Mouse (Mus musculus) Patski (cell line): Measurements from ENCODE around the gene Pi16. TPM values are rescaled to one million over a fixed set of nuclear protein-coding genes. Genes with fewer than 3 reads are reported as not detected.

Experiments used
- ATAC-seq: fragments of 100-300 bp; one replicate; pipeline ENCODE4 v1.8.0; 2021
- CTCF ChIA-PET: fragments of 350-600 bp; sonication (Branson Sonifier 250); formaldehyde crosslinking; loops from one replicate; lab custom pipeline; 2022; ENCODE audit warnings: inconsistent platforms; lab: Charles Lee
- POLR2A ChIA-PET: fragments of 350-600 bp; sonication (Branson Sonifier 250); formaldehyde crosslinking; loops from one replicate; lab custom pipeline; 2022; ENCODE audit warnings: antibody characterized with exemption, inconsistent platforms; lab: Charles Lee
- DNase-seq: peaks from one replicate; pipeline ENCODE4 v3.0.0-alpha.2; 2011; ENCODE audit warnings: low read depth, low spot score
- H3K27me3 ChIP-seq: fragments of 371-371 bp; one replicate; pipeline ENCODE4 v1.5.1; 2021
- CTCF ChIP-seq: fragments of 100-300 bp; IDR thresholded peaks from one replicate; pipeline ENCODE4 v1.5.1; 2021
- in situ Hi-C: fragments of 300-500 bp; cut with MboI; formaldehyde crosslinking; loops from 3 replicates; pipeline ENCODE4 v1.11.1; 2018; ENCODE audit warnings: low pct_unique_long_range_greater_than_20kb, mixed read lengths
- polyA plus RNA-seq: library from polyadenylated mRNA; unstranded; gene quantifications from one replicate; pipeline ENCODE4 v1.2.3, GENCODE M21; 2021

Gene Pi16
- polyA plus RNA-seq, 1 experiment from 2014 or later = not detected

DNA sequence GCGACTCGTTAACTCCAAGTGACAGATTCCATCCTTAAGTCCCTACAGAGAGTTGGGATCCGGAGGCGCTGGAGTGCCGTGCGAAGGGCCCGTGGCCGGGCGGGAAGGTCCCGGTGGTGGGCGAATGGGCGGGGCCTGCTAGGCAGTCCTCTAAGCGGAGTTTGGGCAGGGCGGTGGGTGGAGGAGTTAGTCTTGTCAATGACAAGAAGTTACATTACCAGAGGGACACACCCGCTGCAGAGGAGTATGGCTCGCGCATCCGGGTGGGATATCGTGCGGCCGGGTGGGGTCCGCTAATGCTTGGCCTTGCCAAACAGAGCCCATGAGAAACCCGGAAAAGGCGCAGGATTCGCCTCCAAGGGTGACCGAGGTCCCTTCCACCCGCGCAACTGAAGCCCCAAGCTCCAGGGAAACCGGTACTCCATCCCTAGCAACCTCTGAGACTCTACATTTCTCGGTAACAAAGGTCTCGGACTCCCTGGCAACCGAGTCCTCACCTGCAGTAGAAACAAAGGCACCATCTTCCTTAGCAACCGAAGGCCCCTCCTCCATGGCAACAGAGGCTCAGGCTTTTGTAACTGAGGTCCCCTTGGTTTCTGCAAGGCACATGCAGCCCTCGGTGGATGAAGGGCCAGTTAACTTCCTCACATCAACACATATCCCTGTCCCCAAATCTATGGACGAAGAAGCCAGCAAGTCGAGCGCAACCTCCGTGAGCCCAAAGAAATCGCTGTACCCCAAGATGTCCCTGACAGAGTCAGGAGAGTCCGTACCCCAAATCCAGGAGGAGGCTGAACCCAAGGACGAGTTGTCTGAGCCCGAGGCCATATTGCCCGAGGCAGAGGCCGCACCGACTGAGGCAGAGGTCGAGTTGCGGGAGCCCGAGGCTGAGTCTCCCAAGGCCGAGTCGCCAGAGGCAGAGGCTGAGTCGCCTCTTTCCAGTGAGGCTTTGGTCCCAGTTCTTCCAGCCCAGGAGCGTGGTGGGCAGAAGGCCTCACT is 9.3 kb downstream of the Pi16 start:
- ChIA-PET CTCF (interaction anchor here (1.0 kb wide), 1 partner anchor 21 kb away, joined by 3 read pairs; no protein-coding TSS in a partner anchor), POLR2A (no interaction called here)
- TF ChIP-seq CTCF = no peak

DNA sequence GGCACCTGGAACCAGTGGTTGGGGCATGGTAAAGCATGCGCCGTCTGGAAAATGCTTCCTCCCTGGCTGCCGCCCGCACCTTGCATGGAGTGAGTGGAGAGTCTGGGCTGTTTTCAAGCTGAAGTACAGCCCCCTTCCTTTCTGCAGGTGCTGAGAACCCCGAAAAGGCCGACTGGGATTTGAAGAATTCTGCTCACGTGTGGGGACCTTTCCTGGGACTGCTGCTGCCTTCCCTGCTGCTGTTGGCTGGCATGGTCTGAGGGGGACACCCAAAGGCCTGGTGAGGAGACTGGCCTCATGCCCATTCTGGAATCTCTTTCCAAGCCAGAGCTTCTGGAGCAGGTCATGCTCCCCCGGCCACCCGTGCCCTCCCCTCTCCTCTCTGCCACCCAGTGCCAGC is 10.2 kb downstream of the Pi16 start:
- ATAC-seq (no peak), DNase-seq (no peak)
- H3K27me3 ChIP-seq = no peaks in the 10 kb centered on the region
- ChIA-PET CTCF (interaction anchor here (0.8 to 1.3 kb wide), 3 partner anchors 12 to 59 kb away, joined by 3 read pairs; partner anchors contain the start of gene BC004004), POLR2A (no interaction called here)
- in situ Hi-C loops = no loop called here
- no peak for TF ChIP-seq CTCF

More for the DNA sequence above, 9.3 kb downstream of the Pi16 start:
- ATAC-seq (no peak), DNase-seq (no peak)
- in situ Hi-C loops = no loop called here
- H3K27me3 ChIP-seq = no peaks in the 10 kb centered on the region

DNA sequence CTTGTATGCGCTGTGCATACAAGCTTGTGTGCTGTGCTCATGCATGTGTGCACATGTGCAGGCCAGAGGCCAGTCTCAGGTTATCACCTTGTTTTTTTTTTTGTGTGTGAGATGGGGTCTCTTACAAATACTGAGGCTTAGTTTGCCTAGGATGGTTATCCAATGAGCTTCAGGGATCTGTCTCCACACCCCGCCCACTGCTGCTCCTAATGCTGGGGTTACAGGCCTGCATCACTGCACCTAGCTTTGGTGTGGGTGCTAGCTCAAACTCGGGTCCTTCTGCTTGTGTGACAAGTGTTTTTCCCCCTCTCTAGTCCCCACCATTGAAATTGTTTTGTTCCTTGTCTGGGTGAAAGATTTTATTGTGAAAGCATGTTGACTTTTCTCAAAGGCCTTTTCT is 12.7 kb downstream of the Pi16 start:
- no peak for DNase-seq
- ATAC-seq = no peak
- no peaks in the 10 kb centered on the region for H3K27me3 ChIP-seq
- ChIA-PET POLR2A (interaction anchor here (0.5 to 2.8 kb wide), 2 partner anchors 17 to 290 kb away, joined by 4 to 11 read pairs; partner anchors contain the start of gene Mtch1), CTCF (interaction anchor here (0.7 to 1.6 kb wide), 4 partner anchors 9 to 70 kb away, joined by 3 to 5 read pairs (median 4); partner anchors contain the start of gene BC004004)
- no peak for TF ChIP-seq CTCF
- in situ Hi-C loops = no loop called here

DNA sequence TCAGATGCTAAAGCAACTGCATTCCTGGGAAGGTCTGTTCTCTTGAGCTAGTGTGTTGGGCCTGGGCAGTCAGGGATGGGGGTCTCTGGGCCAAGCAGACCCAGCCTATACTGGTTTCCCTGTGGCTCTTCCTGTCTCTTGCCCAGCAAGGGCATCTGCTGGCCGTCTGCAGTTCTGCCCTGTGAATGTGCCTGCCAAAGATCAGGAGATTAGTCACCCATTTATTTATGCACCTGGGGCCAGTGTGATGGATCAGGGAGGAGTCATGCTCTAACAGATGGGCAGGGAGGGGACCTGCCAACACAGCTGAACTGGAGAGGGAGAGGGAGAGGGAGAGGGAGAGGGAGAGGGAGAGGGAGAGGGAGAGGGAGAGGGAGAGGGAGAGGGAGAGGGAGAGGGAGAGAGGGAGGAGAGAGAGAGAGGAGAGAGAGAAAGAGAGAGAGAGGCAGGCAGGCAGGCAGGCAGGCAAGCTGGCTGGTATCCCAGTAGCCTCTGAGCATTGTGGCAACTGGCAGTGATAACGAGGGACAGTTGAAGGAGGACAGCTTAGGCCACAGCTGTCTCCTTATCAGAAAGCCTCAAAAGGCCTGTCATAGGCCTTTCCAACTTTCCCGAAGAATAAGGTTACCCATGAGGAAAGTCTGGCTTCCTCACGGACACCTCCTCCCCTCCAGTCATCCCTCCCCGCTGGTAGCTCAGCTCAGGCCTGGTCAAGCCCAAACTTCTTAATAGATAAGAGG is 13.4 kb downstream of the Pi16 start:
- in situ Hi-C loops = no loop called here
- TF ChIP-seq CTCF = no peak
- ChIA-PET POLR2A (interaction anchor here (0.5 to 2.8 kb wide), 2 partner anchors 17 to 290 kb away, joined by 4 to 11 read pairs; partner anchors contain the start of gene Mtch1), CTCF (interaction anchor here (0.8 to 1.6 kb wide), 4 partner anchors 9 to 62 kb away, joined by 3 to 5 read pairs (median 4); partner anchors contain the start of gene BC004004)
- ATAC-seq (no peak), DNase-seq (no peak)
- no peaks in the 10 kb centered on the region for H3K27me3 ChIP-seq

DNA sequence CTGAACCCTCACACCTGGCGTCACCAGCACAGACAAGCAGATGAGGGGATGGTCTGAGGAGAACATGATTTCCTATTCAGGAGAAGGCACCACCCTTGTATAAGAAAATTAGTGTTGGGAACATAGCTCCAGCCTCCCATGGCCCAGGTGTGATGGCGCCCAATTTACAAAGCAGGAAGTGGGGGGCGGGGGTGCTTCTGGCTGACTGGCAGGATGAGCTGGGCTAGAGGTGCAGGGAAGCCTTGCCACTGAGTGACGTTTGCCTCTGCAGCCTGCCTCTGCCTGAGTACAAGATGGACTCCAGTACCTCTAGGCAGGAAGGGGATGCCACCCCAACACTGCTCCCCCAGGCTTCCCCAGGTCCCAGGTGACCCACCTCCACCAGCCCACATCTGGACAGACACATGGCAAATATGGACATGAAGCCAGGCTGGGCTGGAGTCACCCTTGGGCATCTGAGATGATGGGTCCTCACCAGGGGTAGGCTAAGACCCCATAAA is 14.8 kb downstream of the Pi16 start:
- no peaks in the 10 kb centered on the region for H3K27me3 ChIP-seq
- DNase-seq (no peak), ATAC-seq (no peak)
- in situ Hi-C loops = no loop called here
- ChIA-PET POLR2A (no interaction called here), CTCF (interaction anchor here (1.1 kb wide), 1 partner anchor 65 kb away, joined by 5 read pairs; no protein-coding TSS in a partner anchor)
- no peak for TF ChIP-seq CTCF

DNA sequence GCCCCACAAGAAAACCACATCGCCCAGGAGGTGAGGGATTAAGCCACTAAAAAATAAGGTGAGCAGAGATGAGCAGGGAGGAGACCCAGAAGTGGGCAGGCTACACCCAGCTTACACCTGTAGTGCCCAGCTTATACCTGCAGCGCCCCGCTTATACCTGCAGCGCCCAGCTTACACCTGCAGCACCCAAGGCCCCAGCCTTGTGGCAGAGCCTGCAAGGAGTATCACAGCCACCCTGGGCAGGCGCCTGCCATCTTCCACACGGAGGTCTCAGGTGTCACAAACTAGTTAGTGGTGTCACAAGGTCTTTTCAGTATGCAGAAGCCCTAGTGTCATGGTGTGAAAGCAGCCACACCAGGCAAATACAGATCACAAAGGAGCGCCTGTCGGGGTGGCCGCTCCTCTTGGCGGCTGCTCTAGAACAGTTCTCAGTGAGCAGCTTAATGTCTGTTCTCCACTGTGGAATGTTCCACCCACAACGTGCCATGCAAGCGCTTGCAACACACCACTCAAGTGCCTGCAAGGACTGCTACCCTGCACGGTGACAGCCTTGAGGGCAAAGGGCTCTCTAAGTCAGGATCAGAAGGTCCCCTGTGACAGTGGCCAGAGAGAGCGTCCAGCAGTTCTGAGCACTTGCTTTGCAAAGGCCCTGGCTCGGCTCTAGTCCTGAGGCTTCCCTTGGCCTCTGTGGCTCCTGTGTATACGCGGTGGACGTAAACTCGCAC is 18.9 kb downstream of the Pi16 start:
- ChIA-PET POLR2A (no interaction called here), CTCF (interaction anchor here (1.2 to 4.5 kb wide), 2 partner anchors 12 to 35 kb away, joined by 3 to 14 read pairs; partner anchors contain the start of gene Mtch1)
- ATAC-seq = no peak
- no peak for TF ChIP-seq CTCF
- in situ Hi-C loops = no loop called here
- no peaks in the 10 kb centered on the region for H3K27me3 ChIP-seq
- DNase-seq = no peak

DNA sequence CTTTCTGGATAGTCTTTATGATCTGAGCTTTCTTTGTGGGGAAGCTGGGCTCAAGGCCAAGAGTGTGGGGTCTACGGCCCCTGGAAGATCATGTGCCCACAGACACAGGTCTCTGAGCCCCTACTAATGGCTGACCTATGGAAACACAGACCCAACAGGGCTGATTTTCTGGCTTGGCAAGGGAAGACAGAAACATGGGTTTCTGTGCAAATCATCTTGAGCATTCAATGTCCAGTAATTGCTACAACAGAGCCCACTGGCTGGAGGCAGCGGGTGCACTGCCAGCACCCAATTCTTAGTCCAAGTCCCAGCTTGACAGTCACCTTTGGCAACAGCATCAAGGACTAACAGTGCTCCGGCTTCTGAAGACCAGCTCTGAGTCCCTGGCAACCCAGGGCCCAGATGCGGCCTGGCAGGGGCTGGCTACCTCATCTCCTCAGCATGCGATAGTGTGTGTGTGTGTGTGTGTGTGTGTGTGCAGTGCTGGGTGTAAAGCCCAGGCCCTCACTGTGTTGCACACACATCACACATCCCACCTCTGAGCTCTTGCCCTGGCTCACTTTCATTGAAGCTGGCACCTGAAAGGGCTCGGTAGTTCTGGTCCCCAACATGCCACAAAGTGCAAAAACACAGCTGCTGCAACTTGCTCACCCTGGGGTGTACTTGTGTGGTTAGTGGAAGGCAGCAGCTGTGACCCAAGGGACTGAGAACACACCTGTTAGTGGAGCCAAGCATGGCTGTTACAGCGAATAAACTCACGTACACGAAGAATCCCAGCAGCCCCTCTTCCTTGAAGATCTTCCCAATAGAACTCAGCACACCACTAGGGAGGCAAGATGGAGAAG is 20.7 kb downstream of the Pi16 start:
- no peak for DNase-seq
- no peak for ATAC-seq
- H3K27me3 ChIP-seq = no peaks in the 10 kb centered on the region
- in situ Hi-C loops = no loop called here
- TF ChIP-seq CTCF = no peak
- CTCF ChIA-PET = interaction anchor here (0.7 to 4.5 kb wide), 5 partner anchors 10 to 35 kb away, joined by 3 to 14 read pairs (median 3); partner anchors contain the start of gene Mtch1
- POLR2A ChIA-PET = no interaction called here

DNA sequence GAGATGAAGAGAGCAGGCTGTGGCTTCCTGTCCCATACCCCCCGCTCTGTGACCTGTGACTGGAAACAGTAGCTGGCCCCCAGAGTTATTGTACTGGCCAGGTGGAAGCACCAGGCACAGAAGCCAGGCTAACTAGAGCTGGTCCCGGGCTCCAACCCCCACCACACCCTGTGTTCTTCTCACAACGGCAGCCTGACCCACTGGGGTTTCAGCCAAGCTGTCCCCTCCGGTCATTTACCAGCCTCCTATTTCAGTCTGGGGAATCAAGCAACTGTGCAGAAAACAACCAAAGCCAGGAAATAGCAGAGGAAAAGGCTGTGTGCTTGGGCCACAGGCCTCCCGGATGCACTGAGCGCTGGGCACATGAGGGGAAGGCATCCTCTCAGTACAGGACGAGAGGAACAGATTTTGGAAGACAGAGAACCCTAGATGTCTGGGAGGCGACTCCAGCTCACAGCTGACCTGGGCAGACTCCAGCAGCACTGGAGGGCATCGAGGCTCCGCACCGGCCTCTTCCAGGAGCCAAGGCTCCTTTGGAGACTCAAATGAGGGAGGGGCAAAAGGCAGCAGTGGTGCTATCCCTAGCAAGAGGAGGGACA is 21.8 kb downstream of the Pi16 start:
- ChIA-PET POLR2A (interaction anchor here (0.7 kb wide), 1 partner anchor 8 kb away, joined by 3 read pairs; the partner anchor contains the start of gene Mtch1), CTCF (interaction anchor here (1.1 to 4.5 kb wide), 4 partner anchors 9 to 36 kb away, joined by 3 to 14 read pairs (median 4); partner anchors contain the start of gene Mtch1)
- DNase-seq (no peak), ATAC-seq (no peak)
- in situ Hi-C loops = no loop called here
- no peak for TF ChIP-seq CTCF
- no peaks in the 10 kb centered on the region for H3K27me3 ChIP-seq
